Mouse (Mus musculus) spleen, adult 2 months (tissue): ENCODE results near the gene Serp2.

Experiments used
- CTCF ChIP-seq: fragments of 200-500 bp; IDR thresholded peaks from 2 replicates; pipeline ENCODE4 v1.5.1; 2011; ENCODE audit warnings: mild to moderate bottlenecking, inconsistent platforms; ENCODE audit not compliant: insufficient read depth, insufficient read length, insufficient replicate concordance; ENCODE audit errors: extremely low read depth
- POLR2A ChIP-seq: fragments of 200-500 bp; IDR thresholded peaks from 2 replicates; pipeline ENCODE4 v1.6.1; 2011; ENCODE audit warnings: low read depth, low read length, inconsistent platforms

GRCm38 (mm10) chr14:76520606-76521005, 36.1 kb downstream of the Serp2 start:
- TF ChIP-seq POLR2A (no peak), CTCF (no peak)
